Mouse (Mus musculus) right cerebral cortex, adult 18-20 months (tissue): ENCODE measurements around the gene Nans.
A peak's percentile ranks its signal among the peaks of the same experiment; 100 is the strongest.

Source experiments
- DNase-seq: peaks from one replicate; pipeline ENCODE4 v3.0.0; 2022; ENCODE audit warnings: mixed read lengths

Gene Nans

GRCm38 (mm10) chr4:46485696-46486417 is 3.2 kb upstream of the Nans start:
- no peak for DNase-seq

GRCm38 (mm10) chr4:46487348-46487747 is 1.7 kb upstream of the Nans start:
- DNase-seq, result no peak

- DNase-seq, result no peak
Measured at GRCm38 (mm10) chr4:46493071-46493470, 4.0 kb downstream of the Nans start.

- DNase-seq, result no peak
Measured at GRCm38 (mm10) chr4:46495543-46495942, 6.5 kb downstream of the Nans start.

GRCm38 (mm10) chr4:46497286-46497892 is 8.3 kb downstream of the Nans start:
- peak; percentile 64 for DNase-seq

GRCm38 (mm10) chr4:46498511-46498910 is 9.5 kb downstream of the Nans start:
- DNase-seq, result no peak

GRCm38 (mm10) chr4:46498976-46499375 is 9.9 kb downstream of the Nans start:
- no peak for DNase-seq

- no peak for DNase-seq
Measured at GRCm38 (mm10) chr4:46502606-46503502, 13.8 kb downstream of the Nans start.

- no peak for DNase-seq
Measured at GRCm38 (mm10) chr4:46503881-46504280, 14.8 kb downstream of the Nans start.

GRCm38 (mm10) chr4:46505361-46506057 is 16.5 kb downstream of the Nans start:
- no peak for DNase-seq

GRCm38 (mm10) chr4:46506801-46507610 is 18.0 kb downstream of the Nans start:
- DNase-seq, result peak; percentile 96

- DNase-seq, result peak; percentile 75
Measured at GRCm38 (mm10) chr4:46507736-46508460, 18.9 kb downstream of the Nans start.

GRCm38 (mm10) chr4:46520491-46520890 is 31.4 kb downstream of the Nans start:
- DNase-seq, result no peak

- DNase-seq, result no peak
Measured at GRCm38 (mm10) chr4:46521457-46521856, 32.4 kb downstream of the Nans start.

- no peak for DNase-seq
Measured at GRCm38 (mm10) chr4:46523324-46523723, 34.3 kb downstream of the Nans start.

- no peak for DNase-seq
Measured at GRCm38 (mm10) chr4:46526226-46526625, 37.2 kb downstream of the Nans start.

- no peak for DNase-seq
Measured at GRCm38 (mm10) chr4:46526798-46527557, 37.9 kb downstream of the Nans start.

- DNase-seq, result no peak
Measured at GRCm38 (mm10) chr4:46527558-46527926, 38.5 kb downstream of the Nans start.

- DNase-seq, result no peak
Measured at GRCm38 (mm10) chr4:46529722-46530121, 40.7 kb downstream of the Nans start.

- DNase-seq, result no peak
Measured at GRCm38 (mm10) chr4:46532511-46532910, 43.5 kb downstream of the Nans start.

- DNase-seq, result no peak
Measured at GRCm38 (mm10) chr4:46532926-46533325, 43.9 kb downstream of the Nans start.
